Mouse (Mus musculus) neural tube, embryonic 13.5 days (tissue): ENCODE data around the gene Surf2. TPM values are rescaled to one million over a fixed set of nuclear protein-coding genes. Genes with fewer than 3 reads are reported as not detected.

Experiments used
- ATAC-seq: fragments of 200-750 bp; cut with Nextera tagmentation; 2 replicates; pipeline ENCODE4 v1.8.0; 2017; ENCODE audit warnings: low read depth, mild to moderate bottlenecking, moderate TSS enrichment, moderate library complexity
- H3K27ac ChIP-seq: fragments of 300-500 bp; sonication (generic); replicated peaks from 2 replicates; pipeline ENCODE4 v1.5.1; 2015; ENCODE audit warnings: moderate library complexity, mild to moderate bottlenecking, inconsistent platforms
- H3K27me3 ChIP-seq: fragments of 300-500 bp; sonication (generic); 2 replicates; pipeline ENCODE4 v1.6.1; 2015; ENCODE audit warnings: mild to moderate bottlenecking, inconsistent platforms
- H3K36me3 ChIP-seq: fragments of 300-500 bp; sonication (generic); 2 replicates; pipeline ENCODE4 v1.6.1; 2015; ENCODE audit warnings: mild to moderate bottlenecking, inconsistent platforms
- H3K4me1 ChIP-seq: fragments of 300-500 bp; sonication (generic); replicated peaks from 2 replicates; pipeline ENCODE4 v1.6.1; 2015; ENCODE audit warnings: inconsistent platforms
- H3K4me2 ChIP-seq: fragments of 300-500 bp; sonication (generic); 2 replicates; pipeline ENCODE4 v1.6.1; 2015; ENCODE audit warnings: inconsistent platforms, mild to moderate bottlenecking, moderate library complexity
- H3K4me3 ChIP-seq: fragments of 300-500 bp; sonication (generic); 2 replicates; pipeline ENCODE4 v1.5.1; 2015; ENCODE audit warnings: mild to moderate bottlenecking, inconsistent platforms
- H3K9ac ChIP-seq: fragments of 300-500 bp; sonication (generic); 2 replicates; pipeline ENCODE4 v1.6.1; 2015; ENCODE audit warnings: moderate library complexity, mild to moderate bottlenecking, inconsistent platforms
- H3K9me3 ChIP-seq: fragments of 300-500 bp; sonication (generic); 2 replicates; pipeline ENCODE4 v1.6.1; 2016; ENCODE audit warnings: inconsistent platforms
- WGBS: fragments of 180-500 bp; shearing (Covaris S2); methylation state at CpG from one replicate; pipeline ENCODE4 v1.1.7; 2015; 5-methylcytosine and 5-hydroxymethylcytosine counted together
- polyA plus RNA-seq: library from polyadenylated mRNA; unstranded; fragments of >200 nt; fragmentation: Nextera tagmentation; extraction: Ambion mirVana; gene quantifications from 2 replicates; pipeline ENCODE4 v1.2.1, GENCODE M21; 2015

The Surf2 gene
- polyA plus RNA-seq, 1 experiment from 2014 or later: 64.2 TPM

DNA sequence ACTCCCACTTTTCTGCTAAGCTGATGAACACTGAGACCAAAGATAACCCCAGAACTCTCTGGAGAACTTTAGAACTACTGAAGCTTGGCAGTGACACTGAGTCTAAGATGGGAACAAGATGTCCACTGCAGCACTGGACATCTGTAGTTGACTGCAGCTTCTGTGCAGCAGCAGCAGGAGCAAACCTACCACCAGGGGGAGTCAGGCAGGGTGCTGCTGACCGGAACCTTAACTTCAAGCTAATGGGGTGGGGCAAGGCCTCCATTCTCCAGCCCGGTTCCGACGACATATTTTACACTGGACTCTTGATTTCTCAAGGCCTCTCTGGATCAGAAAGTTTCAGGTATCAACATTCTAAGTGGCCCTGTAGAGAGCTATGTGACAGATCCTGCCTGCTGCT, 9.1 kb upstream of the Surf2 start:
- H3K4me3 ChIP-seq: no peak overlapping the region
- H3K27me3 ChIP-seq: no peaks in the 10 kb centered on the region
- no peak for ATAC-seq
- peaks cover 50% of the 10 kb centered on the region for H3K4me1 ChIP-seq
- WGBS: 62% methylated on average over 4 of the region's 4 CpGs
- no peak overlapping the region for H3K4me2 ChIP-seq
- peaks cover 53% of the 10 kb centered on the region for H3K36me3 ChIP-seq
- H3K9ac ChIP-seq: 0 out of 2 replicates have a peak overlapping the region, but pooled peaks have one; percentile 90
- H3K27ac ChIP-seq: no peak overlapping the region
- H3K9me3 ChIP-seq: no peaks in the 10 kb centered on the region

DNA sequence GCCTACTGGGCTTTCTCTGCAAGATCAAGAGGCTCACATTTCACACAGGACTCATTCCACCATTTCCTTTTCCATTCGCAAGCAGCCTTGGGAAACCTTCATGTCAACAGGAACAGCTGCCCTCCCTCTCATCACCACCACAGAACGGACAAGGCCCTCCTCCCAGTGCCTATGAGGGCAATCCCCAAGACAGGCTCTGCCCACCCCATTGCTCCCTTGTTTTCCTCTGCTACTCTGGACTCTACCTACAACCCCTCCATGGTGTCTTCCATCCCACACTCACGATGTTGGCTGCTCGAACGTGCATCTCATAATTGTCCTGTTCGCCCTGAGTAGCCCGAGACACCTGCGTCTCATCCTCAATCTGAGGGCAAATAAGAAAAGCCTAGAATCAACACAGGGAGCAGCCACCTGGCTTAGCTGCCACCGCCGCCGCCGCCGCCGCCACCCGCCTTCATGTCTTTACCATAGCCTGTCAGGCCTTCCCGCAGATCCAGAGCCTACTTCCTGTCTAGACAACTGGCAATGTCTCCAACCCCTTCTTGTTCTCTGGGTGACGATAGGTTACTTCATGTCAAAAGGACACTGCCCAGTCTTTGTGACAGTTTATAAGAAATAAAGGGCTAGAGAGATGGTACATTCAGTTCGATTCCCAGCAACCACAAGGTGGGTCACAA, 7.3 kb upstream of the Surf2 start:
- H3K27ac ChIP-seq: no peak overlapping the region
- no peaks in the 10 kb centered on the region for H3K27me3 ChIP-seq
- peaks cover 49% of the 10 kb centered on the region for H3K4me1 ChIP-seq
- no peak for ATAC-seq
- H3K9me3 ChIP-seq: no peaks in the 10 kb centered on the region
- peak overlapping the region; percentile 90 for H3K9ac ChIP-seq
- 87% methylated on average over 18 of the region's 18 CpGs for WGBS
- peak overlapping the region; percentile 89 for H3K4me2 ChIP-seq
- H3K4me3 ChIP-seq: peak overlapping the region; percentile 96
- H3K36me3 ChIP-seq: peaks cover 70% of the 10 kb centered on the region

DNA sequence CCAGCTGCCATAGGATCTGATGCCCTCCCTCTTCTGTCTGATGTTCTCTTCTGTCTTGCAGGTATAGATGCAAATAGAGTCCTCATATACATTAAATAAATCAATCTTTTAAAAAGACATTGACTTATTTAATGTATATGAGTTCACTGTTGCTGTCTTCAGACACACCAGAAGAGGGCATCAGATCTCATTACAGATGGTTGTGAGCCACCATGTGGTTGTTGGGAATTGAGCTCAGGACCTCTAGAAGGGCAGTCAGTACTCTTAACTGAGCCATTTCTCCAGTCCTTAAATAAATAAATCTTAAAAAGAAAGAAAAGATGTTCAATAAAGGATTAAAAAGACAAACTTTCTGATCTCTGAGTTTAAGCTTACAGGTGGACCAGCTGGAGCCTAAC, 6.8 kb upstream of the Surf2 start:
- H3K4me1 ChIP-seq: peaks cover 46% of the 10 kb centered on the region
- H3K9ac ChIP-seq: peak overlapping the region; percentile 90
- no peak for ATAC-seq
- H3K27me3 ChIP-seq: no peaks in the 10 kb centered on the region
- no peaks in the 10 kb centered on the region for H3K9me3 ChIP-seq
- H3K27ac ChIP-seq: peak overlapping the region; percentile 83; the same call in 1 of the 2 replicates
- H3K4me3 ChIP-seq: peak overlapping the region; percentile 96
- H3K4me2 ChIP-seq: peak overlapping the region; percentile 89
- peaks cover 72% of the 10 kb centered on the region for H3K36me3 ChIP-seq

DNA sequence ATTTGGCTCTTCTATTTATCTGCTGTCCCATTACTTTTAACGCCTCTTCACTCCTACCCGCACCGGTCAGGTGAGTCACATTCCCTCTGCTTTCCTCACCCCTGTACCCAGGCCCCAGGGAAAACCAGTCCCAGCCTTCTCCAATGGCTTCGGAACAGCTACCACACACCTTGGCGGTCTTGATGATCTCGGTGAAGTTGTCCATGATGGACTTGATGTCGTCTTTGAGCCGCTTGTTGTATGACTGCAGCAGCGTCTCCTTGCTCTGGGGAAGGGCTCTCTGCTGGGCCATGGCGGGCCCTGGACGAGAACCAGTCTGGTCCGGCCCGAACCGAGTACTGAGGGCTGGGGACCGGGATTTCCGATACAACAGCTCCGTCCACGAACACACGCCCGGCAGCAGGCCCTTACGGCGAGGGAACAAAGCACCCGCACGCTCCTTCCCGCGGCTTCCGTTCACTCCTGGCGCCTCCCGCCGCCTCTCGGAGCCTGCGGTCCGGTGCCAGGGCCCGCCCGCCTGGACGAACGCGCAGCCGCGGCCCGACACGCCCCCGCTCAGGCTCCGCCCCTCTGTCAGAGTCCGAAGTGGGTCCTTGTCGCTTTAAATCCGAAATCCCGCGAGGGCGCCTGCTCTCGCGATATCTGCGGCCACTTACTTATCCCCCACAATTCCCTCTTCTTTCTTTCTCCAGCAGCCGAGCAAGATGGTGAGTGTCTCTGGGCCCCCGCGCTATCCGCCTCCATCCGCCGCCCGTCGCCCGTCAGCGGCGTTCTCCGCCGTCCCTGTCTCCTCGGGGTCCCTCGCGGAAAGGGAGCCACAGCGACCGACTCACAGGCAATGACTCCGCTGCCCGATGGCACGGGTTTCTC, 5.8 kb upstream of the Surf2 start, which contains the start of the genes Med22 and Rpl7a:
Gene Med22, minus strand, starts transcription at position 554 of the 870 bp plus-strand sequence.
Gene Rpl7a, plus strand, starts transcription at position 641 of the 870 bp plus-strand sequence.
- peak; percentile 91 for ATAC-seq
- Histone ChIP-seq H3K27me3 (no peaks in the 10 kb centered on the region), H3K4me1 (peaks cover 55% of the 10 kb centered on the region), H3K9me3 (no peaks in the 10 kb centered on the region), H3K27ac (peak within 1 kb of the TSS; percentile 93), H3K4me3 (peak within 1 kb of the TSS; percentile 96), H3K4me2 (peak within 1 kb of the TSS; percentile 100), H3K9ac (peak within 1 kb of the TSS; percentile 99), H3K36me3 (peaks cover 67% of the 10 kb centered on the region)
- under 1% methylated on average over 69 of the region's 74 CpGs for WGBS

DNA sequence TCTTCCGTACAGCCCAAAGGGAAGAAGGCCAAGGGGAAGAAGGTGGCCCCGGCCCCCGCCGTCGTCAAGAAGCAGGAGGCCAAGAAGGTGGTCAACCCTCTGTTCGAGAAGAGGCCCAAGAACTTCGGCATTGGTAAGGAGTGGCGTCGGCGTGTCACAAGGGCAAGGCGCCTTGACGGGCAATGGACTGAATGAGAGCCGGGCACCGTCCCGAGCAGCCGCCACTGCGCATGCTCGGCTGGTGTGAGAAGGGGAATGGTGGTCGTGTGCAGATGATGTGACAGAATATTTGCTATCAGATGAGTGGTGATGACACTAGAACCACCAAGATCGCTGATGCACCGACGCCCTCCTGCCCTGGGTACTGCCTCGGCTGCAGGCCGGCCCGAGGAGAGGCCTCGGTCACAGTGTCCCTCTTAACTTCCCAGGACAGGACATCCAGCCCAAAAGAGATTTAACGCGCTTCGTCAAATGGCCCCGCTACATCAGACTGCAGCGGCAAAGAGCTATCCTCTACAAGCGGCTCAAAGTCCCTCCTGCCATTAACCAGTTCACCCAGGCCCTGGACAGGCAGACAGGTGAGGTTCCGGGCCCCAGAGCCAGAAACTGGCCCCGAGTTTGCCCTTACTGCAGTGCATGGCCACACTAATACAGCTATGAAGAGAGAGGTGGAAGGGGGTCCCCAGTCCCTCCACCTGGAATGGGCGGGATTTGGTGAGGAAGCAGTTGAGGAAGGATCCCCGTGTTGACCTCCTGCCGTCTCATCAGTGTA, 5.0 kb upstream of the Surf2 start:
- Histone ChIP-seq H3K36me3 (peaks cover 59% of the 10 kb centered on the region), H3K4me1 (peaks cover 61% of the 10 kb centered on the region), H3K27me3 (no peaks in the 10 kb centered on the region), H3K4me2 (peak overlapping the region; percentile 100), H3K9me3 (no peaks in the 10 kb centered on the region), H3K4me3 (peak overlapping the region; percentile 96), H3K27ac (peak overlapping the region; percentile 93), H3K9ac (peak overlapping the region; percentile 99)
- ATAC-seq: peak; percentile 57
- WGBS: under 1% methylated on average over 37 of the region's 37 CpGs

DNA sequence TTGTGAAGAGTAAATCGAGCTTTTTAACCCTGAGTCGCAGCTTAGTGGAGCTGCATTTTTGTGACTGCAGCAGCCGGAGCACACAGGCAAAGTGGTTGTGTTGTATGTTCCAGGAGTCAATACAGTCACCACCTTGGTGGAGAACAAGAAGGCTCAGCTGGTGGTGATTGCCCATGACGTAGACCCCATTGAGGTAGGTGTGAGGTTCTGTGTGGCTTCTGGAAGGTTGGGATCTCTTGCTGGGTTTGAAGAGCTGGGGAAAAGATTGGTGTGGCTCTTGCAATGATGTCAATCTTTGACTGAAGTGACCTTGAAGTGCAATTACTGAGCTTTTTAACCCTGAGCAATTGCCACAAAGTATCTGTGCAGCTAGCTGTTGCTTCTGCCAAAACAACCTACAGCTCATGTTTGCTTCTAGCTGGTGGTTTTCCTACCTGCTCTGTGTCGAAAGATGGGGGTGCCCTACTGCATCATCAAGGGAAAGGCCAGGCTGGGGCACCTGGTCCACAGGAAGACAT, 3.9 kb upstream of the Surf2 start:
- Histone ChIP-seq H3K27me3 (no peaks in the 10 kb centered on the region), H3K4me3 (peak overlapping the region; percentile 96), H3K27ac (0 out of 2 replicates have a peak overlapping the region, but pooled peaks have one; percentile 93), H3K4me2 (peak overlapping the region; percentile 100), H3K9ac (peak overlapping the region; percentile 99), H3K9me3 (no peaks in the 10 kb centered on the region), H3K4me1 (peaks cover 64% of the 10 kb centered on the region), H3K36me3 (peaks cover 48% of the 10 kb centered on the region)
- no peak for ATAC-seq
- 74% methylated on average over 5 of the region's 5 CpGs for WGBS

DNA sequence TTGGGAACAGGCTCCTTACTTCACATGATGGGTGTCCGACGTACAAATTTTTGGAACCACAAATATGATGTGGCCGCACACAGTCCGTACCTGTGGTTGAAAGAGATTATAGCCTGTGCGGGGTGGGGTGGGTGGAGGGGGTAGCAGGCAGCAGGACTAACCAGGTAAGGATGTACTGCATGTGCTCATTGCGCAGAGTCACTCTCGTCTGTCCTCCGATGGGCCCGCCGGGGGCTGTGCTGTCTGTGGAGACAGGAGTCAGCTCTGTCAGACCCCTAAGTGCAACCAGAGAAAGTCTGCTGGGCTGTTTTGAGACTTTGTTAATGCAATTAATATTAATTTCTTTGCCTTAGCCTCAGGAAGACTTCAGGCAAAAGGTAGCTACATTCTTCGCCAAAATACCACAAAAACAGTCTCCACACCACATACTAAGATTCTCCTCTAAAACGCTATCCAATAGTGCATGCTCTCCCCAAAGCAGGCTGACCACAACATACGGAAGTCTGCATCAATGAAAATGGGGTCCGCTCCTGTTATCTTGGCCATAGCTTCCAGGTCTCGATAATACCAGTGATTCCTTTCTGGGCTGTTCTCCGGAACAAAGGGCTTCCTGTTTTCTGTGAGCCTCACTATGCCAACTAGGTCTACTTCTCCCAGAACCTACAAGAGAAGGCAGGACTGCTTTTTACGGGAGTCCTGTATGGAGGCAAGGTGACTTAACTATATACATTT, 2.6 kb upstream of the Surf2 start:
- Histone ChIP-seq H3K9me3 (no peaks in the 10 kb centered on the region), H3K4me1 (peaks cover 64% of the 10 kb centered on the region)
- ATAC-seq: no peak

DNA sequence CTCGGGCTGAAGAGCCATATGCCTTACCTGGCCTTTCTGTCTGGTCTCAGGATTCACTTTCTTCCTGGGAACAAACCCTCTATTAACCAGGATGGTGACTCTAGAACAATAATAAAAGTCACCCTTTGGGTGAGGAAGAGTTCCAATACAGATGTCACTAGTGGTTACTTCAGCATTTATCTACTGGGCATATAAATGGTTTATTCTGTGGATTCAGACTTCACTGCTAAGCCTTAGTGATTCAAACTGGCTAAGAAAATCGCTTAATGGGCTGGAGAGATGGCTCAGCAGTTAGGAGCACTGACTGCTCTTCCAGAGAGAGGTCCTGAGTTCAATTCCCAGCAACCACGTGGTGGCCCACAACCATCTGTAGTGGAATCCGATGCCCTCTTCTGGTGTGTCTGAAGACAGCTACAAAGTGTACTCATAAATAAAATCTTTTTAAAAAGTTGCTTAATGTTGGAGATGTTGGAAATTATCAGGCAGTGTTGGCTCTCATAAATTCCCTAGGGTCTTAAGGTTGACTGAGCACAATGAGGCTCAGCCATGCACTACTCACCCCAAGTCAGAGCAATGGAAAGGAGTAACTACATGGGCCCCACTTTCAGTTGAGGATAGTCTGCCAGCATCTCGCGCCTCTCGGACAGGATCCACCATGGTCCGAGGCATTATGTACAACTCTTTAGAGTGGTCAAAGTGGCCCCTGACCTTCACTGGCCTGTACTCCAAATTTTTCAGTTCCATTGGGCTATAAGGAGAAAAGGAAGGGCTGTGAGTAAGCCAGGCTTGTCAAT, 1.8 kb upstream of the Surf2 start:
- Histone ChIP-seq H3K4me3 (no peak overlapping the region), H3K4me2 (peak overlapping the region; percentile 98), H3K9ac (no peak overlapping the region), H3K9me3 (no peaks in the 10 kb centered on the region), H3K27me3 (no peaks in the 10 kb centered on the region), H3K27ac (no peak overlapping the region), H3K4me1 (peaks cover 56% of the 10 kb centered on the region), H3K36me3 (peaks cover 49% of the 10 kb centered on the region)
- 55% methylated on average over 8 of the region's 8 CpGs for WGBS
- ATAC-seq: no peak

More for the DNA sequence above, 2.6 kb upstream of the Surf2 start:
- no peak overlapping the region for H3K27ac ChIP-seq
- no peak overlapping the region for H3K9ac ChIP-seq
- no peak overlapping the region for H3K4me2 ChIP-seq
- H3K27me3 ChIP-seq: no peaks in the 10 kb centered on the region
- 83% methylated on average over 17 of the region's 17 CpGs for WGBS
- no peak overlapping the region for H3K4me3 ChIP-seq
- H3K36me3 ChIP-seq: peaks cover 43% of the 10 kb centered on the region

DNA sequence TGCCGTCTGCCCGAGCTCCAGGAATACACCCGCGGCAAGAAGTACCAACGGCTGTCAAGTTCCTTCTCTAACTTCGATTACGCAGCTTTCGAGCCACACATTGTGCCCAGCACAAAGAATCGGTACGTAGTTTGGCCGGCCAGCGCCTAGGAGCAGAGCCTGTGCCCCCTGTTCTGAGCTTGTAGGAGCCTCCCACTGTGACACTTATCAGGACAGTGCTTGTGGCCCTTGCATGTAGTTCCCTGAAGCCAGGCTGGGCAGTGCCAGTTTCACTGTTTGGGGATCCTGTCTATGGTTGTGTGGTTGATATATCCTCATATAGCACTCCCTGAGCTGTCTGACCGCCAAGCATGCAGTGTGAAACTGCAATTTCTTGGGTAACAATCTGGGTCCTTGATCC, 571 bp downstream of the Surf2 start:
- no peaks in the 10 kb centered on the region for H3K27me3 ChIP-seq

DNA sequence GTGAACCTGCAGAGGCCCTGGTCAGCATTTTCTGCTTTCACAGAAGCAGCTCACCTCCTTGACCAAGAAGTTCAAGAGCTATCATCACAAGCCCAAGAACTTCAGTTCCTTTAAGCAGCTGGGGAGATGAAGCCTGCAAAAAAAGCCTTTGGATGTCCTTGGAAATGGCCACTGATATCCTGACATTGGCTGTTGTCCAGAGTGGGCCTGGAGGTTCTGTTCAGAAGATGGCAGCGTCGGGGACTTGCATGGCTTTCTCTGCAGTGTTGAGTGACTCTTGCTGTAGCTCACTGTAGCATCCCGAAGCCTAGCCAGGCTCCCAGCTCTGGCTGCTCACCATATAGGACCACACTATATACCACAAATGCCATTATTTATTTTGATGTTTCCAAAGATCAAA, 3.5 kb downstream of the Surf2 start:
- Histone ChIP-seq H3K4me1 (peaks cover 32% of the 10 kb centered on the region), H3K27ac (no peak overlapping the region)
- 95% methylated on average over 3 of the region's 3 CpGs for WGBS

More for the DNA sequence above, 571 bp downstream of the Surf2 start:
- Histone ChIP-seq H3K4me3 (peak overlapping the region; percentile 83), H3K4me1 (peaks cover 46% of the 10 kb centered on the region), H3K27ac (peak overlapping the region; percentile 80), H3K36me3 (peaks cover 69% of the 10 kb centered on the region), H3K9me3 (no peaks in the 10 kb centered on the region), H3K4me2 (peak overlapping the region; percentile 98), H3K9ac (peak overlapping the region; percentile 85)
- peak; percentile 7; the same call in 1 of the 2 replicates for ATAC-seq
- WGBS: 3% methylated on average over 13 of the region's 13 CpGs

More for the DNA sequence above, 3.5 kb downstream of the Surf2 start:
- Histone ChIP-seq H3K36me3 (peaks cover 69% of the 10 kb centered on the region), H3K9me3 (no peaks in the 10 kb centered on the region), H3K4me2 (no peak overlapping the region), H3K4me3 (no peak overlapping the region), H3K9ac (no peak overlapping the region), H3K27me3 (no peaks in the 10 kb centered on the region)
- ATAC-seq: no peak
